Mouse (Mus musculus): ENCODE measurements around the gene Axin2.
"Not testable (repeated sequence)": the region's sequence is repeated elsewhere in the genome, so short reads cannot be mapped to it uniquely, and the experiment has no call there.

Axin2 gene

GRCm38 (mm10) chr11:108920158-108920635 lies at the start of gene Axin2:
TSS of gene Axin2 (plus strand) at chr11:108920349.
- DNase-seq, result peak; percentile 96

DNA sequence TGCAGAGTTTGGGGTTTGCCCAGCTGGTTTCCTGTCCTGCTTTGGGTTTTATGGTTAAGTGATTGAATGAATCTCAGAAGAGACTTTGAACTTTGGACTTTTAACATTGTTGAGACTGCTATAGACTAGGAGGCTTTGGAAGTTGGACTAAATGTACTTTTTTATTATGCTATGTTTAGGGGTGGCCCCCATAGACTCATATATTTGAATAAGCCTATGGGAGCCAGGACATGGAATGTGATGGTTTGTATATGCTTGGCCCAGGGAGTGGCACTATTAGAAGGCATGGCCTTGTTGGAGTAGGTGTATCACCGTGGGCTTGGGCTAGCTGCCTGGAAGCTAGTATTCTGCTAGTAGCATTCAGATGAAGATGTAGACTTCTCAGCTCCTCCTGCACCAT lies 48.9 kb upstream of the Axin2 start:
- not testable (repeated sequence) for DNase-seq

DNA sequence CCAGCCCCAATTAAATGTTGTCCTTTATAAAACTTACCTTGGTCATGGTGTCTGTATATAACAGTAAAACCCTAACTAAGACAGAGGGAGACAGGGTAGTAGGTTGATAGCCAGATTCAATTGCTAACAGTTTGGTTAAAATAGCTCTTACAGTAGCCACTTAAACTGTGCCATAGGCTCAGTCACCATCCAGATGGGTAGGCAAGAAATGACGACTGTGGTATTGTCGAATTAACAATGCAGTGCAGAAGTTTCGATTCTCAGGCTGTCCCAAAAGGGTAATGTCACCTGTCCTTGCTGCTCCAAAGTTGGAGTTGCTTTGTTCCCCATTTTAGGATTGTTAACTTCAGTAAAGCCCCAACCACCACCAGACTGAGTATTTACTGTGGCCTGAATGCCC lies 48.4 kb upstream of the Axin2 start:
- no peak for DNase-seq

- peak; percentile 68 for DNase-seq
Observed at GRCm38 (mm10) chr11:108876633-108877205, 43.4 kb upstream of the Axin2 start.

- no peak for DNase-seq
Observed at GRCm38 (mm10) chr11:108877520-108877919, 42.6 kb upstream of the Axin2 start.

DNA sequence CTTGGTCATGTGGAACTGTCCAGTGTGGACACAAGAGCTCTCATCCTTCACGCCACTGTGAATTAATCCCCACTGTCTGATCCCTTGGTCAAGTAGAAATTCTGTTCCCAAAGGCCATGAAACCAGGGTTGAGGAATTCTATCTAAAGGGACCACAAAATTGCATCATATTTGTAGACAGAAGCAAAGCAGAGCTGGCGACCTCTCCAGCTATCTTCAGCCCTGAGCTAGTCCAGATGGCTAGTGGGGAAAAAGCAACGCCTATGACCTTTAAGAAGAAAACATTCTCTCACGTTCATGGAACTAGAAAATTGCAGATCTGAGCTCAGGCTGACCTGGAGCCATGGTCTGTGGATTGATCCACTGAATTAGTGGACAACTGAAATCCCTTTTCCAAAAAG lies 39.6 kb upstream of the Axin2 start:
- no peak for DNase-seq

DNA sequence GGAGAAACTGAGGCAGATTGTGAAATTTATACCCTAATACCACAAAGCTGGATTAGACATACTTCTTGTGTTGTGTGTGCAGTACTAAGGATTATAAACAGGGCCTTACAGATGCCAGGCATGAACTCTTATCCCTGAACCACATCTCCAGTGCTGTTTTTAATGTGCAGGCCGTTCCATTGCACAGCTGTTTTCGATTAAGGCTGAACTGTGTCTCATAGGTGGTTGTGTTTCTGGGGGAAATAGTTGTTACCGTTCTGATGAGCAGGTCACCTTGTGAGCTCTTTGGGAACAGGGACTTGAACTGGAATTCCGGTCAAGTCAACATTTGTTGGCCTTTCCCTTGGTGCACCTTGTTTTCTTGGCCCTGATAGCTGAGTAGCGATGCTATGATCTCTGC lies 38.5 kb upstream of the Axin2 start:
- DNase-seq, result no peak

DNA sequence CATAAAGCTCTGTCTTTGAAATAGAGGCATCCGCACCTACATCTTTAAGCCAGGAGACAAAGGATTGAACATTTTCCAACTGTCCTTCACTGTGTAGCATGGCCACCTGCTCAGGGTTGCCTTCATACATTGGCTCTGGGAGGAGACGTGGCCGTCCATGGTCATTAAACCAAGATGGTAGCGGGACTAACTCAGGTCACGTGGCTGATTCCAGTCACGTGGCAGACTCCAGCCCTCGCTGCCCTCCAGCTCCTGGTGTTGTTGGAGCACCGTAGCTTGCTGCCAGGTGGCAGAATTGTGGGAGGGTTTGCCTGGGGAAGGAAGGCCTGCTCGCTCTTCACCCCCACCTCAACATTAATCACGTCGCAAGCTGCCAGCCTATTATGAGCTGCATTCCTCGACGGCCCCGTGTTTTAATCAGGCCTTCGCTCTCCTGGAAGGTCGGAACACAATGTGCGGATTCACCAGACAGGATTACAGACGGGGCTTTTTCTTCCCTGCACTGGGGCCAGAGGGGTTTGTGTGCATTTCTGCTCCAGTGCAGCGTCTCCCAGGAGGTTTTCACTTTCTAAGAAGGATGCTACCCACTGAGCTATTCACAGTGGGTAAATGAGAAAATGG lies 34.8 kb upstream of the Axin2 start:
- no peak for DNase-seq

GRCm38 (mm10) chr11:108886060-108886459 lies 34.1 kb upstream of the Axin2 start:
- no peak for DNase-seq

GRCm38 (mm10) chr11:108889121-108889520 lies 31.0 kb upstream of the Axin2 start:
- DNase-seq, result peak; percentile 68

- no peak for DNase-seq
Observed at GRCm38 (mm10) chr11:108890544-108890943, 29.6 kb upstream of the Axin2 start.

- peak; percentile 71 for DNase-seq
Observed at GRCm38 (mm10) chr11:108891111-108891870, 28.9 kb upstream of the Axin2 start.

DNA sequence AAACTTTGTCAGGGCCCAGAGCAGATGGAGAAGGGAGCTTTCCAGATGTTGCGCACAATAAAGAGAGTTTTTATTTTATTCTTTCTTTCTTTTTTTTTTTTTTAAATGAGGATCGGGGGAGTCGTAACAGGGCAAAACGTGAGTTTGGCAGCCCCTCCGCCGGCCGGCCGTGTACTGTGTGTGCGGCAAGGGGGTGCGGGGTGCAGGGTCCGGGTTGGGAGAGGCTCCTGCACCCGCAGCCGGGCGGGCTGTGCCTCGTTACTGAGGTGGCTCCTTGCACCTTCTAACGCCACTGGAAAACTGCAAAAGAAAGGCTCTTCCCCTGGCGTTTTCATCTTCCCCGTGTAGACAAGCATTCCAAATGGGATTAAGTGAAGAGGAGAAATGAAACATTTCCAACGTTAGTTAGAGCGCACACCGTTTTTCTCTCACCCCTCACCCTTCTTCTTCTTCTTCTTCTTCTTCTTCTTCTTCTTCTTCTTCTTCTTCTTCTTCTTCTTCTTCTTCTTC lies 28.2 kb upstream of the Axin2 start:
- DNase-seq, result peak; percentile 27

DNA sequence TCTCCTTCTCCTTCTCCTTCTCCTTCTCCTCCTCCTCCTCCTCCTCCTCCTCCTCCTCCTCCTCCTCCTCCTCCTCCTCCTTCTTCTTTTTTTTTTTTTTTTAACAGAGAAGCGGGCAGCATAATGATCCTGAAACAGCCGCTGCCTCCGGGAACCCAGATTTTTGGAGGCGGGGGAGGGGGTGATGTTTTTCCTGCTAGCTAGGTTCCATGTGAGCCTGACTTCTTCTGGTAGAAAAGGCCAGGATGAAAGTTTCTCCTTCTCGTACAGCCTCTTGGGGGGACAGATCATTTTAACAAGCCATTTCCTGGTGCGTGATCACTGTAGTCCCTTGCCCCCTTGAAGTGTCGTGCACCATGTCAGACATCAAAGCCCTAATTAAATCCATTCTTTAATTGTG lies 27.7 kb upstream of the Axin2 start:
- no peak for DNase-seq

DNA sequence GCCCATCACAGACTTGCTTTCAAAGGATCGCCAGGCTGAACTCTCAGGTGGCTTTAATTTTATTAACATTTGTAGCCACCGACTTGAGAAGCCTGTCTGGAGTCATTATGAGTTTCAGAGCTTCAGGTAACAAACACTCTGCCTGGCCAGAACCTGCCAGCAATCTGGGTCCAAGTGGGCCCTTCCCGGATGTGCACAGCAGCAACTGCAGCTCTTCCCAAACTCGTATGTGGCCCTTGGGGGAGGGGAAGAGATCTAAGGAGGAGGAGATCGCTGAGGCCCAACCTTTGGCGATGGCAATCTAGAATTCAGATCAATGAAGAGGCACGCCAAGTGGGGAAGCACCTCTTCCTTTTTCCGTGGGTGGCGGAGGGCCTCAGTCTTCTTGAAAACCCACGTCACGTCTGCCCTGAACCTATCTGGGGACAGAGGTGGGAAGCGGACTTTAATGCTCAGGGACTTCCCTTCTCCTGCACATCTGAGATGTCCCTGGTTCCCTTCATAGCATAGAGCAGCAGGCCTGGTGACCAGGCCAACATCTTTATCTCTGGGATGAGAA lies 26.8 kb upstream of the Axin2 start:
- DNase-seq, result no peak

DNA sequence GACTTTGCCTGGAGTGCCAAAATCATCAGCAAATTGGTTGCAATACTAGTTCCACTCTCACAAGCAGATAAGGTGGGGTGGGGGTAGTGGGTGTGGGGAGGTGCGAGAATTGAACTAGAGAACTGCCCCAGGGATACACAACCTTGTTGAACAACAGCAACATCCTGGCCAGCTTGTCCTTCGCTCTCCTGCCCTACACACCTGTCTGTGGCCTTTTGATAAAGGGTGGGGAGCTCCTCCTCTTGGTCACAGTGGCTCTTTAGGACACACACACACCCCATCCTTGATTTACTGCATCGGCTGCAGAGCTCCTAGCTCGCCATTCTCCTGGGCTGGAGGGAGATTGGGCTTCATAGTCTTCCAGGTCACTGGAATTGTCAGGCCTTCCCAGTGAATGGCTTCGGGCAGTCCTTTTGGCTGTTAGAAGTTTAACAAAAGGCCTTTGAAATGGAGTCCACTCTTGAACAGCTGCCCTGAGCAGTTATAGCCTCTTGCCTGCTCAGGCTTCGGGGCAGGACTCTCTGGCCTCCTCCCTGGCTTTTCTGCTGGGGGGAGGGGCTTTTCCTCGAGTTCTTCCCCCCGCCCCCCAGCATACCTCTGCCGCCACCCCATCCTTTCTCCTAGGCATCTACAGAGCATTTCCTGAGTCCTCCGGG lies 26.2 kb upstream of the Axin2 start:
- no peak for DNase-seq

DNA sequence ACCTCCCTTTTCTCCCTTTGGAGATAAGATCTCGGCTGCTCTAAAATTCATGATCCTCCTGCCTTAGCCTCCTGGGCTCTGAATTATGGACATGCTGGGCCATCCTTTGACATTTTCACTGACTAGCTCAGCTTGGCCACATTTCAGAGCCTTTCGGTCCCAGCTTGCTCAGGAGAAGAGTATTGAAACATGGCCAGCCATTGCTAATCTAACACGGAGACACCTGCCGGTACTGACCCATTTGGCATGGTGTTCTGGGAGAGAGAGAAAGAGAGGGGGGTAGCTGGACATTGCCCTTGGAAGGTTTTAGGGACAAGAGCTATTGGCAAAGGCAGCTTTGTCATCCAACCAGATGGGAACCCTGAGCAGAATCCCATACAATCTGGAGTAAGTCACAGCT lies 23.1 kb upstream of the Axin2 start:
- DNase-seq, result no peak

DNA sequence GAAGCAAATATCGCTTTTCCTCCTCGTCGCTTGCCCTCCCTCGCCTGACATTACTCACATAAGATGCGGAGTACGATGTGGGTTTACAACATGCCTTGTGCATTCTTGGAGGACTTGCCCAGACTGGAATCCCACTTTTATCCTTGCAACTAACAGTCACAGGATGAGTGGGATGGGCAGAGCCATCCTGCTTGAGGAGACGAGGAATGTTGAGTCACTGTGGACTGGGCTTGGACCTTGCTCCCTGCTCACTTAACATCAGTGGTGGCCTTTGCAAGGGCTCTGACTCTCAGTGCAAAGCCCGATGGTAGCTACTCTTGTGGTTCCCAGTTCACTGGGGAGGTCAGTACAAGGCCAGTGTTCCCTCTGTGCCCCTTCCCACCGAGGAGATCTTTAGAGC lies 22.1 kb upstream of the Axin2 start:
- DNase-seq, result no peak

GRCm38 (mm10) chr11:108898483-108898882 lies 21.7 kb upstream of the Axin2 start:
- DNase-seq, result no peak

DNA sequence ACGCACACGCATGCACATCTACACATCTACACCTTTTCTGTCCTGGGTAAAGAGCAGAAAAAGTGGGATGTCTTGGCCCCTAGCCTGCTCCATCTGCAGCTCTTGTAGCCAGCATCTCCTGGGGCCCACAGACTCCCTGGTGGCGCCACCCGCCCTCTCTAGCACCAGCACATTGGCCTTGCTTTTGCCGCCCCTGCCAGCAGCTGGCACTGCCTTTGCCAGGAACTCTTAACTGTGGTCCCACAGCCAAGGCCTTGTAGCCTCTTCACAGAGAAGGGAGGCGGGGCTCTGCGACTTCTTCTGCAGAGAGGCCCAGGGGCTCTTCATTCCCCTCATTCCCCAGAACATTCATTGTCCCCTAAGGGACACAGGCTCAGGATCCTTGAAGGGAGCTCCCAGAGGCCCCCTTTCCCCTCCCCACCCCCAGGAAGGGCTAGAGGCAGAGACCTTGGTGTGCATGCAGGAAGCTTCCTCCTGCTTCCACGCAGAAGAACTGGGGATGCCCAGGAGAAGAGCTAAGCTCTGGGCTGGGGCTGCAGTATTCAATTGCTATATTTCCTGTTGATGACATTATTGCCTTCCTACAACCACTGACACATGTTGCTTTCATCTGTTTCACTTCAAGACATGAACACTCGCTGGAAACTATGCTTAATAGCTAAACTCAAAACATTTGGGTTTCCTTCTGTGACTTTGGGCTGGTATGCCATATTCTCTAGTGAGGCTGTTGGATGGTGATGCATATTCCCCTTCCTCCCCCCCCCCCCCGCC lies 19.2 kb upstream of the Axin2 start:
- DNase-seq, result peak; percentile 33

- no peak for DNase-seq
Observed at GRCm38 (mm10) chr11:108901670-108902069, 18.5 kb upstream of the Axin2 start.

- no peak for DNase-seq
Observed at GRCm38 (mm10) chr11:108902303-108902702, 17.8 kb upstream of the Axin2 start.

Data from lung, postnatal 10 days (tissue).